Mouse (Mus musculus) liver, adult 2 months (tissue): ENCODE measurements around the gene Aire. TPM values are rescaled to one million over a fixed set of nuclear protein-coding genes. Genes with fewer than 3 reads are reported as not detected.
"Not testable (repeated sequence)": the region's sequence is repeated elsewhere in the genome, so short reads cannot be mapped to it uniquely, and the experiment has no call there.

Experiments used
- DNase-seq: peaks from one replicate; pipeline ENCODE4 v3.0.0-alpha.2; 2011; ENCODE audit warnings: low read depth, low spot score; ENCODE audit errors: extremely low read depth
- H3K27ac ChIP-seq: fragments of 200-500 bp; replicated peaks from 2 replicates; pipeline ENCODE4 v1.5.1; 2012; ENCODE audit warnings: low read depth, mild to moderate bottlenecking, control low read depth, inconsistent platforms, low read length; ENCODE audit not compliant: insufficient read depth
- H3K27me3 ChIP-seq: fragments of 200-500 bp; 2 replicates; pipeline ENCODE4 v1.6.1; 2012; ENCODE audit warnings: mild to moderate bottlenecking, moderate library complexity, low read length, inconsistent platforms; ENCODE audit not compliant: control insufficient read depth, insufficient read depth
- H3K36me3 ChIP-seq: fragments of 200-500 bp; 2 replicates; pipeline ENCODE4 v1.6.1; 2012; ENCODE audit warnings: low read length, inconsistent platforms; ENCODE audit not compliant: control insufficient read depth, insufficient read depth
- H3K4me1 ChIP-seq: fragments of 200-500 bp; 2 replicates; pipeline ENCODE4 v1.6.1; 2011; ENCODE audit warnings: low read length; ENCODE audit not compliant: control insufficient read depth, insufficient read depth
- H3K4me3 ChIP-seq: fragments of 200-500 bp; 2 replicates; pipeline ENCODE4 v1.5.1; 2011; ENCODE audit warnings: low read depth, mild to moderate bottlenecking, control low read depth, low read length, moderate library complexity; ENCODE audit not compliant: insufficient read depth
- H3K79me2 ChIP-seq: fragments of 200-500 bp; 2 replicates; pipeline ENCODE4 v1.6.1; 2012; ENCODE audit warnings: inconsistent platforms, mild to moderate bottlenecking, low read length, moderate library complexity; ENCODE audit not compliant: control insufficient read depth, insufficient read depth
- H3K9ac ChIP-seq: fragments of 200-500 bp; 2 replicates; pipeline ENCODE4 v1.6.1; 2012; ENCODE audit warnings: low read depth, mild to moderate bottlenecking, control low read depth, inconsistent platforms, low read length
- CTCF ChIP-seq: fragments of 200-500 bp; IDR thresholded peaks from 2 replicates; pipeline ENCODE4 v1.5.1; 2011; ENCODE audit warnings: low read depth, low read length, control low read depth
- POLR2A ChIP-seq: fragments of 200-500 bp; IDR thresholded peaks from 2 replicates; pipeline ENCODE4 v1.6.1; 2011; ENCODE audit warnings: low read length, control low read depth; ENCODE audit not compliant: insufficient read depth; ENCODE audit errors: extremely low read depth
- WGBS: fragments of 180-500 bp; shearing (Covaris S2); methylation state at CpG from one replicate; pipeline ENCODE4 v1.1.7; 2018; 5-methylcytosine and 5-hydroxymethylcytosine counted together
- polyA plus RNA-seq: library from polyadenylated mRNA; depleted of rRNA; stranded (reverse); fragments of >200 nt; gene quantifications from 2 replicates; pipeline ENCODE4 v1.2.3, GENCODE M21; 2012
- total RNA-seq: library from RNA; depleted of rRNA; stranded (reverse); fragments of >200 nt; gene quantifications from 2 replicates; pipeline ENCODE4 v1.2.3, GENCODE M21; 2014

Aire gene
- total and polyA plus RNA-seq, 2 experiments: not detected

DNA sequence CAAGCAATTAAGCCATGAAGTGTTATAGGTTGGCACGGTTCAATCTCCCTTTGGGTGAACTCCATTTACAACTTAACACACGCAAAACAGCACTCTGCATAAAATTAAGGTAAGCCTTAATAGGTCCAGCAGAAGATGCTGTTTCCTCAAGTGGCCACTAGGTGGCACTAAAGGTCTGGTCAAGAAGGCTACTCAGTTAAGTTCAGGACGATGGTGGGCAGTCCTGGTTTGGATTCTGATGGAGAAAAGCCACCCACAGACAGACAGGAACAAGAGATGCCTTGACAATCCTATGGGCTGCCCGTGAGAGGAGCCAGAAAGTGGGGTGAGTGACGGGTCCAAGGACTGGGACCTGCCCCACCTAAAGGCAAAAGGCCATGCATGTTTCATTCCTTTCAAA lies 15.3 kb downstream of the Aire start:
- Histone ChIP-seq H3K9ac (no peak overlapping the region), H3K4me1 (no peaks in the 10 kb centered on the region), H3K4me3 (no peak overlapping the region), H3K79me2 (no peaks in the 10 kb centered on the region), H3K27me3 (no peaks in the 10 kb centered on the region), H3K36me3 (no peaks in the 10 kb centered on the region), H3K27ac (no peak overlapping the region)
- DNase-seq: peak; percentile 65
- 4% methylated on average over 5 of the region's 5 CpGs for WGBS
- TF ChIP-seq CTCF: peak; percentile 60
- TF ChIP-seq POLR2A: no peak

DNA sequence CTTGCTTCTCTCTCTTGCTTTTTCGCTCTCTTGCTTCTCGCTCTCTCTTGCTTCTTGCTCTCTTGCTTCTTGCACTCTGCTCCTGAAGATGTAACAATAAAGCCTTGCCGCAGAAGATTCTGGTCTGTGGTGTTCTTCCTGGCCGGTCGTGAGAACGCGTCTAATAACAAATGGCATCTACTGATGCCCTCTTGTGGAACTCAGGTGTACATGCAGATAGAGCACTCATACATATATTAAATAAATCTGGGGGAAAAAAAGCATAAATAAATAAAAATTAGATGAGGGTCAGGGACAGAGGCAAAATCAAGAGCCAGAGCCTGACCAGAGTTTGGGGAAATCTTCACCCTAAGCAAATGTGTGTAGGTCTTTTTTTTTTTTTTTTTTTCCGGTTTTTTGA lies 18.0 kb downstream of the Aire start:
- H3K9ac ChIP-seq, H3K27me3 ChIP-seq, H3K36me3 ChIP-seq, H3K4me1 ChIP-seq, H3K27ac ChIP-seq, H3K4me3 ChIP-seq, H3K79me2 ChIP-seq: not testable (repeated sequence)
- WGBS: 62% methylated on average over 6 of the region's 8 CpGs
- DNase-seq: peak; percentile 25

DNA sequence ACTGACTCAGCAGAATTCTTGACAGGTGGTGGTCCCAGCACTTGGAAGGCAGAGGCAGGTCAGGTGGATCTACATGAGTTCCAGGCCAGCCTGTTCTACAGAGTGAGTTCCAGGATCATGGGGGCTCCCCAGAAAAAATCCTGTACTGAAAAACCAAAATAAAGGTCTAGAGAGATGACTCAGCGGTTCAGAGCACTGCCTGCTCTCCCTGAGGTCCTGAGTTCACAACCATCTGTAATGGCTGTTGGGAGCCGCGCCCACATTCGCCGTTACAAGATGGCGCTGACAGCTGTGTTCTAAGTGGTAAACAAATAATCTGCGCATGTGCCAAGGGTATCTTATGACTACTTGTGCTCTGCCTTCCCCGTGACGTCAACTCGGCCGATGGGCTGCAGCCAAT lies 23.4 kb downstream of the Aire start:
- not testable (repeated sequence) for H3K36me3 ChIP-seq, H3K9ac ChIP-seq, DNase-seq, H3K27ac ChIP-seq, H3K4me3 ChIP-seq, H3K79me2 ChIP-seq, H3K4me1 ChIP-seq, H3K27me3 ChIP-seq
- WGBS: 98% methylated on average over 7 of the region's 11 CpGs

DNA sequence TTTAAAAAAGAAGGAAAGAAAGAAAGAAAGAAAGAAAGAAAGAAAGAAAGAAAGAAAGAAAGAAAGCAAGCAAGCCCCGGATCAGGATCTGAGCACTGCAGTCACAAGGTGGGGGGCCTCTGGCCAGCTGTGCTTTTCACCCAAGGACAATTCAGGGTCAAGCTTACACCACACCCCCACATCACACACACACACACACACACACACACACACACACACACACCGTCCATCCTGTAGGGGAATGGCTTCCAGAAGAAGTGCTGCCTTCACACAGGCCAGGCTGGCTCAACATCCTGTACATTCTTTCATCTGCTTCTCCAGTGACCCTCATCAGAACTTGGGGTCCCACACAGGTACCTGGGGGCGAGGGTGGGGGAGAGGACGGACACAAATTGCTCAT lies 24.1 kb downstream of the Aire start:
- Histone ChIP-seq H3K79me2 (no peaks in the 10 kb centered on the region), H3K27me3 (no peaks in the 10 kb centered on the region), H3K4me1 (0 out of 2 replicates have a peak, but pooled peaks cover 4% of the 10 kb centered on the region), H3K36me3 (no peaks in the 10 kb centered on the region), H3K4me3 (no peak overlapping the region), H3K27ac (no peak overlapping the region), H3K9ac (no peak overlapping the region)
- WGBS: 75% methylated on average over 4 of the region's 4 CpGs
- TF ChIP-seq CTCF: no peak
- TF ChIP-seq POLR2A: no peak
- DNase-seq: no peak

DNA sequence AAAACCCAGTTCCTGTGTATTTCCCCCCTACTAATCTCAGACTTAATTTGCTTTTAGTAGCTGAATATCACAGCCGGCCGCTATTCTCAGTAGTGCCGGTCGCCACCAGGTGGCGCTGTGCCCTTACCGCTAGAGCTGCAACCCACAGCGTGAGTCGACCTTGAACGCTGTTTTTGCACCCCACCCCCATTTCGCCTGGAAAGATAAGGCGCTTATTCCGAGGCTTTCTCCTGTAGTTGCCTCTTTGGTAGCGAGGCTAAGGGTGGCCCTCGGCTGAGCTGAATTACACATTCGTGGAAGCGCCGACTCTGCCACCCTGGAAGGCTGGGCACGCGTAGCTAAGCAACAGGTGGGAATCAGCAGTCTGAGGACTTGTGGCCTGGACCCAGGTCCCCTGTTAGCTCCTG lies 24.6 kb downstream of the Aire start:
- TF ChIP-seq CTCF: peak; percentile 96
- TF ChIP-seq POLR2A: no peak
- Histone ChIP-seq H3K79me2 (no peaks in the 10 kb centered on the region), H3K27ac (no peak overlapping the region), H3K27me3 (no peaks in the 10 kb centered on the region), H3K4me3 (no peak overlapping the region), H3K9ac (no peak overlapping the region), H3K4me1 (0 out of 2 replicates have a peak, but pooled peaks cover 4% of the 10 kb centered on the region), H3K36me3 (no peaks in the 10 kb centered on the region)
- 21% methylated on average over 19 of the region's 19 CpGs for WGBS
- DNase-seq: peak; percentile 69

DNA sequence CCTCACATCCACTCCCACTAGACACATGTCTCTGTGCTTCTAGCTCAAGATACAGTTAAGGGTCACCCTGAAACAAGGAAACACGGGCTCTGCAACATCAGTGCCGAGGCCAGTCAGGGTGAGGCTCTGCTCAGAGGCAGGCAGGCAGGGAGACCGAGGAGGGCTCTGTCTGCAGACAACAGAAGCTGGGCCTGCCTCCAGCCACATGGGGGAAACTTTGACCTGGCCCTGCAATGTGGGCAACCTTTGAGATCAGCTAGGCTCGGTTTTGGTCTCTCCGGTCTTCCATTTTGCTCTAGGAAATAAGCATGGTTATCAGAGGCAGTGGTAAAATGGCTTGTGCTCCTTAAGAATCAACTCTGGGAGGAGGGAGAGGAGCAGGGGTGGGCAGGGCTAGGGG lies 27.0 kb downstream of the Aire start:
- Histone ChIP-seq H3K9ac (no peak overlapping the region), H3K27me3 (no peaks in the 10 kb centered on the region), H3K27ac (no peak overlapping the region), H3K4me3 (no peak overlapping the region), H3K36me3 (no peaks in the 10 kb centered on the region), H3K79me2 (no peaks in the 10 kb centered on the region), H3K4me1 (0 out of 2 replicates have a peak, but pooled peaks cover 4% of the 10 kb centered on the region)
- WGBS: 30% methylated on average over 5 of the region's 5 CpGs
- TF ChIP-seq CTCF (no peak), POLR2A (no peak)
- peak; percentile 53 for DNase-seq
